Mouse (Mus musculus): ENCODE measurements at regions not wholly inside any gene's neighbourhood (a gene's known extent, or its start where the extent isn't known, plus 50 kb on each side); places are given as distances from the start of the nearest gene placed in this dataset.
A peak's percentile ranks its signal among the peaks of the same experiment; 100 is the strongest.

DNA sequence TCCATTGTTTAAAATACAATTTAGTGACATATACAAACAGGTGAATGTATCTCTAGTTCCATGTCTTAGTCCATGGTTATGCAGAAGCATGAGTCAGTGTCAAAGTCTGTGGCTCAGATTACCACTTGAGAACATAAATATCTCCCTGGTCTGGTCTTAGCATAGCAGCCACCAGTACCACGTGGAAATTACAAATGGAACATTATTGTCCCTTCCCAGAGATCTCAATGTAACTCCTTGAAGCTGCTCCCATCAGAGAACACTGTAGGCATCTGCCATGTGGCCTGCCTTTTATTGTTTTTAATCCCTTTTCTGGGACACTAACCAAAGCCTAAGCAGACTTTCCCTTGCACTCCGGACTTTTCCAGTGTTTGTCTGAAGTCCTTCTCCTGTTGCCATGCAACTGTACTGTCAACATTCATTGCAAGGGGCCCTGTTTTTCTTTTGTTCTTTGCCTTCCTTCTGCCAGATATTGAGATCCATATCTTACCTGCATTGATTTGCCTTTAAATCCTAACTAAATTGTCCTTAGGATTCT lies 217.7 kb upstream of the Reg3g start:
- intact Hi-C loops (cut with DNase I): no loop called here
- no peak for DNase-seq (ENCODE audit: low spot score in 2 of 2)

DNA sequence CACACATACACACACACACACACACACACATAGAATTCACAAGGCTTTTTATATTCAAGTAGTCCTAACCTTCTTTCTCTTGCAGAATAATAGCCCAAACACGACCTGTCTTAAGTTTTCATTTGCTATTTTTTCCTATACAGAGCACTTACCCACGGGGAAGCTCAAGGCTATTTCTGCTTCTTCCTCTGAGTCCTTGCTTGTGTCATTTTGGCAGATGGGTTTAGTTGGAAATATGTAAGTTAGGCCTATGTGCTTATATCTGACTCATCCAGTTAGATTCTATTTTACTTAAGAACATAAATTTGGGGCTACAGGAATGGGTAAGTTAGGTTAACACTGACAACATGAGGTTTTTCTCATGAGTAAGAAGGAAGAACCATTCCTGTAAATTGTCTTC lies 182.0 kb upstream of the Reg3g start:
- peak in 1 of 2 experiments; percentile 57 for DNase-seq (ENCODE audit: low spot score in 2 of 2)
- intact Hi-C loops (cut with DNase I): no loop called here
